Mouse (Mus musculus): ENCODE results near the gene Diras1. TPM values are rescaled to one million over a fixed set of nuclear protein-coding genes. Genes with fewer than 3 reads are reported as not detected.

Gene Diras1
- polyA plus RNA-seq, 1 experiment, result 0.38 TPM

DNA sequence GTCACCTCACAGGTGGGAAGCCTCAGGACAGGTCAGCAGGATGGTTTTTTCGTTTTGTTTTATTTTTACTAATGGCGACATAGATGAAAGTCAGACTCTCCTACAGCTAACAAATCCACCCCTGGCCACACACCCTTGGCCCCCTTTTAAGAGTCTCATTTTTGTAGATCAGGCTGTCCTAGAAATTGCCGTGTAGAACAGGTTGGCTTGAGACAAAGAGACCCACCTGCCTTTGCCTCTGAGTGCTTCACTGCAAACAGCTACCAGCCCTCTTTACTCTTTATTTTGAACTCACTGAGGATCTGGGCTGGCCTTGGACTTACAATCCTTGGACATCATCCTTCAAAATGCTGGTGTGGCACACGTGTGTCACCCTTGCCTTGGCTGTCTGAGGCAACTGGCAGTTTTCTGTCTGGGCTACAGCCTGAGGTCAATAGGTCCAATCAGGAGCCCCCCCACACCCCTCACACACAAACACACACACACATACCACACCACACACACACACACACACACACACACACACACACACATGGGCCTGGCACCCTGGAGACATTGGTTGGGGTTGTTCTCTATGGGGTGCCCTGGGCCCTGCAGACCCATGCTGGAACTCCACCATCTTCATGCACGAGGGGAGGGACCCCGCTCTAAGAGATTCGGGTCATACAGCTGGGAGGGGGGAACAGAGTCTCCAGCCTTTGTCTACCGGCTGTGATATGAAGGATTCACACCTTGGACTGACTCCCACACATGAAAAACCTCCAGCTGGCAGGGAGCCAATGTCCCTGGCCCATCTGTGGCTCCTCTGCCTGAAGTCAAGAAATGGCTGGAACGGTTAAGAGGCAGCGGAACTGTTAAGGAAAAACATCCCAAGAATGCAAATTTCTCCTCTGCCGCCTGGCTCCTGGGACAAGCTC lies 53.1 kb downstream of the Diras1 start:
- no peak overlapping the region for H3K4me3 ChIP-seq (ENCODE audit: low read depth, low read length)
- H3K27me3 ChIP-seq (ENCODE audit: control insufficient read depth, insufficient read depth, low read length), result no peaks in the 10 kb centered on the region
- H3K27ac ChIP-seq (ENCODE audit: insufficient read depth, low read depth, low read length), result peak overlapping the region; percentile 66
- H3K36me3 ChIP-seq (ENCODE audit: control insufficient read depth, insufficient read depth, low read length), result no peaks in the 10 kb centered on the region
- no peak for TF ChIP-seq POLR2A (IDR thresholded peaks at IDR 0.05; ENCODE audit: low read depth, low read length)
- no peak for TF ChIP-seq CTCF (IDR thresholded peaks at IDR 0.05; ENCODE audit: extremely low read depth, insufficient read length, insufficient replicate concordance, low read depth, low read length)
- 53% methylated on average over 11 of the region's 11 CpGs for WGBS
- H3K4me1 ChIP-seq (ENCODE audit: control insufficient read depth, insufficient read depth, insufficient read length, low read length), result peaks cover 29% of the 10 kb centered on the region

DNA sequence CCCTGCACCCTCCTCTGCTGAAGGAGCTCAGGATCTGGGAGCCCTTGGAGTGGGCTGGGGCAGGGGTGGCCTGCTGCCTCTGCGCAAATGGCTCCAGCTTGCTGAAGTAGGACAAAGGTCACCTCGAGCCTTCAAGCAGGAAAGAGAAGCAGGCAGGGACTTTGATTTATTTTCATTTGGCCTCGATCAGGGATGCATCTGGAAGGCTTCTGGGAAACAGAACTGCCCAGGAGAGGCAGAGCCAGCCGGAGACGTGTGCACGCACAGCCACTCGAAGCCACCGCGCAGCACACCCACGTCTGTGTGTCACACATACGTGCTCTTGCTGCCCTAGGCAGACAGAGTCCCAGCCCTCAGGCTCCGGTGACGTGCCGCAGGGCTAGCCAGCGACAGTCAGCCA lies 53.9 kb downstream of the Diras1 start:
- Histone ChIP-seq H3K27ac (ENCODE audit: insufficient read depth, low read depth, low read length) (peak overlapping the region; percentile 66), H3K4me3 (ENCODE audit: low read depth, low read length) (no peak overlapping the region), H3K36me3 (ENCODE audit: control insufficient read depth, insufficient read depth, low read length) (no peaks in the 10 kb centered on the region), H3K4me1 (ENCODE audit: control insufficient read depth, insufficient read depth, insufficient read length, low read length) (peaks cover 32% of the 10 kb centered on the region), H3K27me3 (ENCODE audit: control insufficient read depth, insufficient read depth, low read length) (no peaks in the 10 kb centered on the region)
- TF ChIP-seq POLR2A (IDR thresholded peaks at IDR 0.05; ENCODE audit: low read depth, low read length) (no peak; the same call in 1 of the 2 replicates), CTCF (IDR thresholded peaks at IDR 0.05; ENCODE audit: extremely low read depth, insufficient read length, insufficient replicate concordance, low read depth, low read length) (no peak)
- 16% methylated on average over 15 of the region's 15 CpGs for WGBS

DNA sequence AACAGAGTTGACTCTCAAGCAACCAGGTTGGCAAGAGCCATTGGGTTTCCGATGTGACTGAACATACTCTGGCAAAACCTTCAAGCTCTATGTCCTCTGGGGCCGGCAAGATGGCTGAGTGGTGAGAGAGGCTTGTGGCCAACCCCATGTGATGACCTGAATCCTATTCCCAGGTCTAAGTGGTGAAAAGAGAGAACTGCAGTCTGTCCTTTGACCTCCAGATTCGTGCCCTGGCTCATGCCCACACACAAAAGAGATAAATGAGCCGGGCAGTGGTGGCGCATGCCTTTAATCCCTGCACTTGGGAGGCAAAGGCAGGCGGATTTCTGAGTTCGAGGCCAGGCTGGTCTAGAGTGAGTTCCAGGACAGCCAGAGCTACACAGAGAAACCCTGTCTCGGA lies 55.3 kb downstream of the Diras1 start:
- Histone ChIP-seq H3K27ac (ENCODE audit: insufficient read depth, low read depth, low read length) (no peak overlapping the region), H3K27me3 (ENCODE audit: control insufficient read depth, insufficient read depth, low read length) (no peaks in the 10 kb centered on the region)
- no peak for TF ChIP-seq CTCF (IDR thresholded peaks at IDR 0.05; ENCODE audit: extremely low read depth, insufficient read length, insufficient replicate concordance, low read depth, low read length)

More for the DNA sequence above, 55.3 kb downstream of the Diras1 start:
- Histone ChIP-seq H3K4me1 (ENCODE audit: control insufficient read depth, insufficient read depth, insufficient read length, low read length) (peaks cover 33% of the 10 kb centered on the region), H3K4me3 (ENCODE audit: low read depth, low read length) (no peak overlapping the region), H3K36me3 (ENCODE audit: control insufficient read depth, insufficient read depth, low read length) (no peaks in the 10 kb centered on the region)
- 67% methylated on average over 8 of the region's 8 CpGs for WGBS

Other genes starting within 250 kb of the Diras1 start
- gene Sf3a2, start 227.5 kb downstream of the Diras1 start, polyA plus RNA-seq (2012; rRNA removed), result 23.0 and 40.2 TPM in 2 replicates
- gene Plekhj1, start 227.0 kb downstream of the Diras1 start, polyA plus RNA-seq (2012; rRNA removed), result 26.0 and 41.8 TPM in 2 replicates
- 0.87 and 0.95 TPM in 2 replicates for gene Amh, start 220.4 kb downstream of the Diras1 start, polyA plus RNA-seq (2012; rRNA removed)
- not detected in 2 replicates for gene Jsrp1, start 212.2 kb downstream of the Diras1 start, polyA plus RNA-seq (2012; rRNA removed)
- 771 and 1,172 TPM in 2 replicates for gene Oaz1, start 199.0 kb downstream of the Diras1 start, polyA plus RNA-seq (2012; rRNA removed)
- 0.06 and 0.08 TPM in 2 replicates for gene Lingo3, start 181.6 kb downstream of the Diras1 start, polyA plus RNA-seq (2012; rRNA removed)
- 61.1 and 82.7 TPM in 2 replicates for gene Lsm7, start 170.5 kb downstream of the Diras1 start, polyA plus RNA-seq (2012; rRNA removed)
- 43.1 and 81.2 TPM in 2 replicates for gene Sppl2b, start 170.4 kb downstream of the Diras1 start, polyA plus RNA-seq (2012; rRNA removed)
- gene Tmprss9, start 153.8 kb downstream of the Diras1 start, polyA plus RNA-seq (2012; rRNA removed), result 0.66 and 1.3 TPM in 2 replicates
- gene Timm13, start 124.7 kb downstream of the Diras1 start, polyA plus RNA-seq (2012; rRNA removed), result 132 and 250 TPM in 2 replicates
- gene Lmnb2, start 107.4 kb downstream of the Diras1 start, polyA plus RNA-seq (2012; rRNA removed), result 14.5 and 29.2 TPM in 2 replicates
- gene Gadd45b, start 95.6 kb downstream of the Diras1 start, polyA plus RNA-seq (2012; rRNA removed), result 16.2 and 29.7 TPM in 2 replicates
- 0.44 and 0.74 TPM in 2 replicates for gene Gng7, start 10.7 kb downstream of the Diras1 start, polyA plus RNA-seq (2012; rRNA removed)
- gene Slc39a3, start 11.8 kb upstream of the Diras1 start, polyA plus RNA-seq (2012; rRNA removed), result 19.3 and 31.6 TPM in 2 replicates
- 116 and 222 TPM in 2 replicates for gene Sgta, start 34.5 kb upstream of the Diras1 start, polyA plus RNA-seq (2012; rRNA removed)
- gene Thop1, start 44.4 kb upstream of the Diras1 start, polyA plus RNA-seq (2012; rRNA removed), result 26.5 and 33.3 TPM in 2 replicates
- 163 and 498 TPM in 2 replicates for gene Creb3l3, start 73.2 kb upstream of the Diras1 start, polyA plus RNA-seq (2012; rRNA removed)
- 214 and 554 TPM in 2 replicates for gene Map2k2, start 80.3 kb upstream of the Diras1 start, polyA plus RNA-seq (2012; rRNA removed)
- 94.8 and 187 TPM in 2 replicates for gene Zbtb7a, start 109.6 kb upstream of the Diras1 start, polyA plus RNA-seq (2012; rRNA removed)
- 29.1 and 53.3 TPM in 2 replicates for gene Pias4, start 142.3 kb upstream of the Diras1 start, polyA plus RNA-seq (2012; rRNA removed)
- 755 and 1,606 TPM in 2 replicates for gene Eef2, start 151.0 kb upstream of the Diras1 start, polyA plus RNA-seq (2012; rRNA removed)
- 102 and 228 TPM in 2 replicates for gene Dapk3, start 157.3 kb upstream of the Diras1 start, polyA plus RNA-seq (2012; rRNA removed)
- gene 4930442H23Rik, start 158.2 kb upstream of the Diras1 start, polyA plus RNA-seq (2012; rRNA removed), result not detected in 2 replicates
- not detected in 2 replicates for gene Nmrk2, start 176.4 kb upstream of the Diras1 start, polyA plus RNA-seq (2012; rRNA removed)
- gene Atcay, start 205.2 kb upstream of the Diras1 start, polyA plus RNA-seq (2012; rRNA removed), result 0.53 and 0.60 TPM in 2 replicates
- 4.9 and 14.2 TPM in 2 replicates for gene Zfr2, start 207.5 kb upstream of the Diras1 start, polyA plus RNA-seq (2012; rRNA removed)
- 6.8 and 13.0 TPM in 2 replicates for gene Matk, start 227.3 kb upstream of the Diras1 start, polyA plus RNA-seq (2012; rRNA removed)
- 104 and 169 TPM in 2 replicates for gene Mrpl54, start 241.3 kb upstream of the Diras1 start, polyA plus RNA-seq (2012; rRNA removed)
- gene Apba3, start 241.3 kb upstream of the Diras1 start, polyA plus RNA-seq (2012; rRNA removed), result 100 and 207 TPM in 2 replicates

Data from small intestine, adult 2 months (tissue).